Mouse (Mus musculus): ENCODE measurements around the gene Ttll4. TPM values are rescaled to one million over a fixed set of nuclear protein-coding genes. Genes with fewer than 3 reads are reported as not detected.

The Ttll4 gene
- polyA plus RNA-seq, 1 experiment from 2014 or later, result 12.3 TPM

GRCm38 (mm10) chr1:74752833-74753232, 91.3 kb downstream of the Ttll4 start:
- WGBS, result 94% methylated on average over 3 of the region's 3 CpGs

More at GRCm38 (mm10) chr1:74752833-74753232, 91.3 kb downstream of the Ttll4 start:
- Histone ChIP-seq H3K4me2 (ENCODE audit: low read length) (no peak overlapping the region), H3K9ac (ENCODE audit: low read length) (no peak overlapping the region), H3K36me3 (ENCODE audit: control insufficient read depth, insufficient read depth, low read length) (no peaks in the 10 kb centered on the region), H3K27ac (replicated peaks in 1 of 2; ENCODE audit: control insufficient read depth in 1 of 2, insufficient read depth in 1 of 2, low read depth in 2 of 2, low read length in 2 of 2) (no peak overlapping the region), H3K4me3 (ENCODE audit: control insufficient read depth in 1 of 2, insufficient read depth in 1 of 2, low read depth in 1 of 2, low read length in 2 of 2) (no peak overlapping the region), H3K4me1 (ENCODE audit: control insufficient read depth in 2 of 2, insufficient read depth in 2 of 2, low read length in 2 of 2) (peaks cover 7 to 22% of the 10 kb centered on the region in 2 experiments), H3K9me3 (ENCODE audit: control insufficient read depth, low read length) (no peaks in the 10 kb centered on the region), H3K27me3 (ENCODE audit: control insufficient read depth, insufficient read depth, low read length) (no peaks in the 10 kb centered on the region)
- no peak for ATAC-seq (ENCODE audit: insufficient number of reproducible peaks, insufficient read depth, low FRiP score, low read depth)

Other genes with a start within 250 kb of the Ttll4 start
- gene Cnot9, start 155.7 kb upstream of the Ttll4 start, polyA plus RNA-seq (2014; fragmentation: Nextera tagmentation; extraction: Ambion mirVana), result 29.9 and 32.6 TPM in 2 replicates
- gene Plcd4, start 118.9 kb upstream of the Ttll4 start, polyA plus RNA-seq (2014; fragmentation: Nextera tagmentation; extraction: Ambion mirVana), result 0.68 and 0.88 TPM in 2 replicates
- 21.0 and 22.1 TPM in 2 replicates for gene Usp37, start 117.5 kb upstream of the Ttll4 start, polyA plus RNA-seq (2014; fragmentation: Nextera tagmentation; extraction: Ambion mirVana)
- gene Zfp142, start 73.5 kb upstream of the Ttll4 start, polyA plus RNA-seq (2014; fragmentation: Nextera tagmentation; extraction: Ambion mirVana), result 6.5 and 7.3 TPM in 2 replicates
- 24.1 and 27.1 TPM in 2 replicates for gene Bcs1l, start 73.5 kb upstream of the Ttll4 start, polyA plus RNA-seq (2014; fragmentation: Nextera tagmentation; extraction: Ambion mirVana)
- gene Rnf25, start 60.3 kb upstream of the Ttll4 start, polyA plus RNA-seq (2014; fragmentation: Nextera tagmentation; extraction: Ambion mirVana), result 5.1 TPM in 2 replicates
- gene Stk36, start 60.3 kb upstream of the Ttll4 start, polyA plus RNA-seq (2014; fragmentation: Nextera tagmentation; extraction: Ambion mirVana), result 2.5 and 2.8 TPM in 2 replicates
- gene Cyp27a1, start 51.8 kb downstream of the Ttll4 start, polyA plus RNA-seq (2014; fragmentation: Nextera tagmentation; extraction: Ambion mirVana), result 16.3 and 19.1 TPM in 2 replicates
- 4.9 and 6.1 TPM in 2 replicates for gene Prkag3, start 87.5 kb downstream of the Ttll4 start, polyA plus RNA-seq (2014; fragmentation: Nextera tagmentation; extraction: Ambion mirVana)
- 0.36 TPM in 1 of 2 replicates, not detected in the other for gene Wnt6, start 110.1 kb downstream of the Ttll4 start, polyA plus RNA-seq (2014; fragmentation: Nextera tagmentation; extraction: Ambion mirVana)
- gene Wnt10a, start 129.8 kb downstream of the Ttll4 start, polyA plus RNA-seq (2014; fragmentation: Nextera tagmentation; extraction: Ambion mirVana), result not detected in 2 replicates
- 0.11 TPM in 1 of 2 replicates, not detected in the other for gene Cdk5r2, start 193.2 kb downstream of the Ttll4 start, polyA plus RNA-seq (2014; fragmentation: Nextera tagmentation; extraction: Ambion mirVana)
- 1.3 and 1.9 TPM in 2 replicates for gene Fev, start 223.7 kb downstream of the Ttll4 start, polyA plus RNA-seq (2014; fragmentation: Nextera tagmentation; extraction: Ambion mirVana)
- gene Cryba2, start 231.4 kb downstream of the Ttll4 start, polyA plus RNA-seq (2014; fragmentation: Nextera tagmentation; extraction: Ambion mirVana), result not detected in 2 replicates

Measured in heart, embryonic 14.5 days (tissue).